Mouse (Mus musculus) brown adipose tissue, adult 24 weeks (tissue): Measurements from ENCODE around the gene Ccl1. TPM values are rescaled to one million over a fixed set of nuclear protein-coding genes. Genes with fewer than 3 reads are reported as not detected.

Source experiments
- H3K27ac ChIP-seq: fragments of 200-500 bp; replicated peaks from 2 replicates; pipeline ENCODE4 v1.5.1; 2012; ENCODE audit warnings: low read depth, mild to moderate bottlenecking, low read length
- H3K4me1 ChIP-seq: fragments of 200-500 bp; 2 replicates; pipeline ENCODE4 v1.6.1; 2012; ENCODE audit warnings: low read length, mixed read lengths; ENCODE audit not compliant: control insufficient read depth, insufficient read depth, insufficient read length
- H3K4me3 ChIP-seq: fragments of 200-500 bp; 2 replicates; pipeline ENCODE4 v1.5.1; 2012; ENCODE audit warnings: low read depth, mild to moderate bottlenecking, low read length, moderate library complexity; ENCODE audit not compliant: insufficient read depth
- polyA plus RNA-seq: library from polyadenylated mRNA; stranded (reverse); fragments of >200 nt; gene quantifications from 2 replicates; pipeline ENCODE4 v1.2.4, GENCODE M21; 2012; ENCODE audit not compliant: missing spikeins, insufficient read depth, insufficient read length

Gene Ccl1
- polyA plus RNA-seq, 1 experiment: not detected

DNA sequence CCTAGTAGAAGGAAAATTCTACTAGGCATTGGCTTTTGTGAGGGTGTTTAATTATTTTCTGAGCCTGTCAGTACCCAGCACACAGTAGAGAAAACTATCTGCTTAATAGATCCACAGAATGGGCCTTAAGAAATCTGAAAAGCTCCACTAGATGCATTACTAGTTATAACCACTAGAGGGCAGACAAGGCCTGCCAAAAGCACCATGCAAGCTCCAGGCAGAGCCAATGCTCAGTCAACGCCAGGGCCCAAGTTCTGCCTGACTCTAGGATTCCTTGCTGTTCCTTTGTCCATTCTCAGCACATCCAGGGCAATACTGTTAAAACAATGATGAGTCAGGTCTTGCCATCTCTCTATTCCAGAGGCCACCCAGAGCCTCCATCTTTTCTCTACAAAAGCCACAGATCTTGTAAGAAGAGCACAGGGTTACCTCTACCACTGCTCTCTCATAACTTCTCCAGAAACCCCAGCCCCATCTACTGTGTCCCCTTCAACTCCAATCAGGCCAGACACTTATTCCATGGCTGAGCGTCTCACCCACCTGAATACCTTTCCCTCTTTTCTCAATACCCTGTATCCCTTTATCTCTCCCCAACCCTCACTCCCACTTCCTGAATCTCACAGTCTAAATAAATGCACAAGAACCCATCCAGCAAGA lies 69.8 kb downstream of the Ccl1 start:
- no peak overlapping the region for H3K27ac ChIP-seq
- no peak overlapping the region for H3K4me3 ChIP-seq
- no peaks in the 10 kb centered on the region for H3K4me1 ChIP-seq

DNA sequence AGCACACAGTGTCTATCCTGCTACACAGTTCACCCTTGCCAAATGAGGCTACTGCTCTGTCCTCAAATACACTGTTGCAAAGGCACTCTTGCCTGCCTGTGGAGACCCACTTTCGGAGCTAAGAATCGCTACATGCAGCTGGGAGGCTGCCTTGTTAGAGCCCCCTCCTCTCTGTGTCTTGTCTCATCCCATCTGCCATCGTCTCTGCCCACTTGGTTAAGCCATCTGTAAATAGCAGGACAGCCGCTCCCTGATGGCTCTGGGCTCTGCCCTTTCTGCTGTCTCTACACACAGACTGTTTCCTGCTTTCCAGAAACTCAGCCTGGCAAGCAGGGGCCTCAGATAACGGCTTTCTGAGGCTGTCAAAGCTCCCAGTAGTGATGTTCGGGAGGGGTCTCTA lies 71.5 kb downstream of the Ccl1 start:
- Histone ChIP-seq H3K4me1 (no peaks in the 10 kb centered on the region), H3K4me3 (no peak overlapping the region), H3K27ac (no peak overlapping the region)

DNA sequence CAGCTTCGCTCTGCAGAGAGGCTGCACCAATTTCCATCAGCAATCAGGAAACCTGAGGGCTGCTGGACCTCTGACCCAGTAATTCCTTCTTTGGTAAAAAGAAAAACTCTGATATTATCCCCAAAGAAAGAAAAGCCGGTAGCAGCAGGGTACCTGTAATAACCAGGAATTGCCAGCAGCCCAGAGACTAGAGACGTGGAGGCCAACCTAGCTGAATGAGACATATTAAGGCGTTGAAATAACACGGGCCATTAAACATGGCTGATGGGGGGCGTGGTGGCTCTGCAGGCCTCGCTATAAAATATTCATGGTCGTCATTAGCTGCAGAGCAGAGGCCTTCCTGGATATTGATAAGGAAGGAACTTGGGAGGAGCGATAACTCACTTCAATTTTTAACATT lies 78.5 kb downstream of the Ccl1 start:
- H3K27ac ChIP-seq: no peak overlapping the region
- no peak overlapping the region for H3K4me3 ChIP-seq
- no peaks in the 10 kb centered on the region for H3K4me1 ChIP-seq

DNA sequence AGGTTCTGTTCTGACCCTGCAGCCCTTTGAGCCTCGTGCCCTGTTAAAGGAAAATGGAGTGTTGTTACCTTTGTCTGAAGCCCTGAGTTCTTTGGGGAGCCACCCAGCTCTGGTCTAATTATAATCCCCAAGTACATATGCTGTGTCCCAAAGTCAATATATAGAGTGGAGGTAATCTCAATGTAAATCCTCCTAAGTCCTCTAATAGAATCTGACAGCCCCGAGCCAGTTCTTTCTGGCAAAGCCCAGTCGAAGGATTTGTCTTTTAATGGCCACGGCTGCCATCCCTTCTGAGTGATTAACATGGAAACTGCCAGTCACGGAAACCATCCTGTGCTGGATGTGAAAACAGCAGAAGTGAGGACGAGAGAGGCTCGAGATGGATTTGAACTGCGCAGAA lies 79.6 kb downstream of the Ccl1 start:
- H3K4me1 ChIP-seq: no peaks in the 10 kb centered on the region
- H3K27ac ChIP-seq: no peak overlapping the region
- no peak overlapping the region for H3K4me3 ChIP-seq

DNA sequence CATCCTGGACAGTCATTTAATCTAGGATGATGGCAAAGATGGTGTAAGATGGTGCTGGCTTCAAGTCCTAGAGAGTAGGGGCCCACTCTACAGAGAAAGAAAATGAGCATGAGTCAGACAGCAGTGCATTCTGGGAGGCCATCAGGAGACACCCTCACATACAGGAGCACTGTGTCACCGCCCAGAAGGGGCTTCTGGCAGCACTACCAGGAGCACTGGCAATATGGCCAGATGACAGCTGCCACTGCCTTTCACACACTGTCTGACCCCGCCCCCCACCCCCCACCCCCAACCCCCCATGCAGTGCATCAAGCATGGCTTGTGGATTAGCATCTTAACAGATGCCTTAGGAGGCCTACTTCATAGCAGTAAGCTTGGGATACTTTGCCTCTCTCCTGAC lies 89.0 kb downstream of the Ccl1 start:
- H3K4me3 ChIP-seq: no peak overlapping the region
- no peak overlapping the region for H3K27ac ChIP-seq
- no peaks in the 10 kb centered on the region for H3K4me1 ChIP-seq

DNA sequence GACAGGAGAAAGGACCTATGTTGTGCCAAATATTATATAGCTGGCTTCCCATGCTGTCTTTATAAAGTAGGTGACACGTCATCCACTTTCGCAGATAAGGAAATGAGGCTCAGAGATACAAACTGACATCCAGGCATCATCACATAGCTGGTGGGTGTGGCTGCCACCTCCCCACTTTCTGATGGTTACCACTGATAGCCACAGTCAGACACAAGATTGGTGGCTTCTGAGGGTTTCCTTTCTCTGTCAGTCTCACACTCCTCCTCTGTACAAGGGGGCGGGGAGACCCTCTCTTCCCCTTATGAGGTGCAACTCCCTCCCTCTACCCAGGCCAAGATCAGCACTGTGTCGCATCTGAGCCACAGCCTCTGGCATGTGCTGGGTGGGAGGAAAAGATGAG lies 91.1 kb downstream of the Ccl1 start:
- H3K4me1 ChIP-seq: no peaks in the 10 kb centered on the region
- H3K4me3 ChIP-seq: no peak overlapping the region
- no peak overlapping the region for H3K27ac ChIP-seq

DNA sequence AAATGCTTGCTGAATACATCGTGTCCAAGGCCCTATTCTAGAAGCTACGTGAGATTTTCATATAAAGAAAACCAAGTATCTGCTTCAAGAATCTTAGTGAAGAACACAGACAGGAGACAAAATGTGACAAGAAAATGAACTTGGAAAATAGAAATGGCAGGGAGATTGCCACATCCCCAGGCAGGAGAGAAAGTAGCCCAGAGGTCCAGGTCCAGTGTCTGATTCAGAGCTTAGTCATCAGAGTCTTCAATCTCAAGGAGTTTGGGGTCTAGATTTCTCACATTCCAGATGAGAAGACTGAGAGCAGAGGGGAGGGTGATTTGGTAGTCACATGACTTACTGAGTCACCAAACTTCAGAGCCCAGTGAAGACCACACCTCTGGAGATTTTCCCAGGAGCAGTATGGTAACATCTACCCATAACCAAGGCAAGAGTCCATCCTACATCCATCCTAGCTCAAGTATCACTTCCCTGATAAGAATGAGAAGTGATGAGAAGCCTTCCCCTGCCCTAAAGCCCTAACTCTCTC lies 98.5 kb downstream of the Ccl1 start:
- no peaks in the 10 kb centered on the region for H3K4me1 ChIP-seq
- no peak overlapping the region for H3K27ac ChIP-seq
- H3K4me3 ChIP-seq: no peak overlapping the region

DNA sequence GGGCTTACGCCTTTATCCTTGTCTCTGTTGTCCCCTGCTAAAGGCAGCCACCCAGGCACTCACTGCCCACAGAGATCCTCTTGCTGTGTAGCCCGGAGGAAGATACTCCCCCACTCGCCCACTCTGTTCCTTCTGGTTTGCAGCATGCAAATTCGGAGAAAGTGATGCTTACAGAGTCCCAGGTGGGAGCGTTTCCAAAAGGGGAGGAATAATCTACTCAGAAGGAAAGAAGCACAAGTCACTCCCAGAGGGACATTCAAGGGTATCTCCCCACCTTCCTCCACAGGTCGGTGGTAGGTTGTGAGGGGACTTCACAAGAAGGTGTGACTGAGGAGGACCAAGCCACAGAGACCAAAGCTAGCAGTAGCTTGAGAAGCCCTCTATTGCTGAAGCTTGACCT lies 100.3 kb downstream of the Ccl1 start:
- Histone ChIP-seq H3K4me3 (no peak overlapping the region), H3K27ac (no peak overlapping the region), H3K4me1 (no peaks in the 10 kb centered on the region)

DNA sequence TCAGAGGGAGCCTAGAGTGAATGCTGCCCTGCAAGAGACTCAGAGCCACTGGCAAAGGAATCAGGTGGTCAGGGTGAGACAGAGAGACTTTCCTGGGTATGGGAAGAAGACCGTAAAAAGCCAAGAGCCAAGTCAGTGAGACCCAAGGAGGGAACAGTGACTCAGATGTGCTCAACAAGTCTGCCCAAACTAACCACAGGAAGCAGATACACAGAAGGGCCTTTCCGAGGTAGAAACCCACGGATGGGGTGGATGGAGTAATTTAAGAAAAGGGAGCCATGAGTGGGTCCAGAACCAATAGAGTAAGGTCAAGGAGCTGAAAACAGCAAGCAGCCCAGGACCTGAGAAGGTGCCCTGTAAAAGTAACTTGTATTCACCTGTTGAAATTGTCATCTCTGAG lies 101.8 kb downstream of the Ccl1 start:
- H3K27ac ChIP-seq: no peak overlapping the region
- no peaks in the 10 kb centered on the region for H3K4me1 ChIP-seq
- no peak overlapping the region for H3K4me3 ChIP-seq

DNA sequence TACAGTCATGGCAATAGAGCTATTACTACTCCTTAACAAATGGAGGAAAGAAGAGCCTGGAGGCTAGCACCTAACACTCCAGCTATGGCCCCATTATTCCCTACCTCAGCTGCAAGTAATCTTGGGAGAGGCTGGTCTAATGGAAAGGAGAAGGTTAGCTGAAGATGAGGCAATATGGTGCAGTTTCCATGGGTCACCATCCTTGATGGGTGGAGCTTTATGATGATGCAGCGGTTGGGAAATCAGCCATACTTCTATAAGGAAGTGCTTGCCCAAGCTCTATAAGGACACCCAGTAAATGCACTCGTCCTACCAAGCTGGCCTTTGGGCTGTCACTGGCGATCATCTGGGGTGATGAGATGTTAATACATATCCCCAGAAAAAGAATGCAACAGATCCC lies 107.7 kb downstream of the Ccl1 start:
- no peak overlapping the region for H3K27ac ChIP-seq
- H3K4me1 ChIP-seq: no peaks in the 10 kb centered on the region

DNA sequence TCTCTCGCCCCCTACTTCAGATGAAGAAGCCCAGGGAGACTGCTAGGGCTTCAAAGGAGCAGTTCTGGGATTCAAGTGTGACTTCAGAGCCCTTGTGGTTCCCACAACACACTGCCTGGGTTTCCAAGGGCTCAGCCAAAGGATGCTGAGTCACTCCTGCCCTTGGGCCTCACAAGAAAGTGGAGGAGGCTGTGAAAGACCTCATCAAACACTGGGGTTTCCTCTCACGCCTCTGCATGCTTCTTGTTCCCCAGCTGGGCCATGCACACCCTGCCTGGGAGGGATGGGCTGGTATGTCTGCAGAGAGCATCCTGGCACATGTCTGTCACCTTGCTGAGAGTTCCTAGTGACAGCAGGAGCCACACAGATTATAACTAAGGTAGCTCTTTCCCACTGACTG lies 110.5 kb downstream of the Ccl1 start:
- H3K4me1 ChIP-seq: no peaks in the 10 kb centered on the region
- H3K27ac ChIP-seq: no peak overlapping the region
- H3K4me3 ChIP-seq: no peak overlapping the region

More for the DNA sequence above, 107.7 kb downstream of the Ccl1 start:
- H3K4me3 ChIP-seq: no peak overlapping the region

DNA sequence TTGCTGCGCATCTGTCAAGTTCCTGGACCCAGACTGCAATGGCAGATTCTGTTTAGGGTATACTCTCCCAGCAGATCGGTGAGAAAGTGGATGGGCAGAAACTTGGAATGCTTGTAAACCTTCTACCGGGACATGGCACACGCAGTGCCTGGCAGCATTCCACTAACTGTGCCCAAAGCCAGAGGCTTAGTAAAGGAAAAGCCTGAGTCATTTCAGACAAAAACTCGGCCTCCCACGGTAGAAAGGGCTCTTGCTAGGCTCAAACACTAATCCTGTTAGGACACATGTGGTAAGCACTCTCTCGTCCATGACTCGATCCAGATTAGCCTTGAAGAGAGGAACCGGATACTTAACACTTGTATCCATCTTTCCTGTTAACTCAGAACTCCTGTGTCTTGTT lies 111.7 kb downstream of the Ccl1 start:
- Histone ChIP-seq H3K4me1 (no peaks in the 10 kb centered on the region), H3K4me3 (no peak overlapping the region), H3K27ac (no peak overlapping the region)

DNA sequence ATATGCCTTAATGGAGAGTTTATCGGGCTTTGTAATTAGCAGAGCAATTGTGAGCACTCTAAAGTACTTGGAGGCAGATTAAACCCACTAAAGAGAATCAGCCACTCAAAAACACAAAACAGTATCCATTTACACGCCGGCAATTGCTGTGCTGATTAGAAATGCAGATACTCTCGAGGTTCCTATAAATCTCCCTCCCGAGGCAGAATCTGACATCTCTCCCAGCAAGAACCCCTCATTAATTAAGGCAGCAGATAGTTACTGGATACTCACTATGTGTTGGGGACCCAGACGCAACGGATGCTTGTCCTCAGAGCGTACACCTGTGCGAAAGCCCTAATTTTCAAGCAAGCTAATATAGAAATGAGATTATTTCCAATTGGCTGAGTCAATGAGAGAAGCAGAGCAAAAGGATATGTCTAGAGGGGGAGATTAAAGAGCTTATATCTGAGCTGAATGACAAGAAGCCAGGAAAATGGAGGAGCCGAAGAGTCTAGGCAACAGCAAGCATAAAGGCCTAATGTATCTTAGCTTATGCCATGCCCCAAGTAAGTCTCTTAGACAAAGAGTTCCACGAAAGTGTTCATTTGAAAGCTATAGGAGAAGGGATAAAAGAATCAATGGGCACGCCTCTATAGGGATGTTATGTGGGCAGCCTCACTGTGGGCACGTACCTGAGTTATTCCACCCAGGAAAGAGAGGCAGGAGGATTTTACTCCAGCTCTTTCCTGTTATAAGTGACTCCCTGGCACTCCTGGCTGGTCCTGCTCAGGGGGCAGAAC lies 115.5 kb downstream of the Ccl1 start:
- Histone ChIP-seq H3K27ac (no peak overlapping the region), H3K4me3 (no peak overlapping the region), H3K4me1 (no peaks in the 10 kb centered on the region)

DNA sequence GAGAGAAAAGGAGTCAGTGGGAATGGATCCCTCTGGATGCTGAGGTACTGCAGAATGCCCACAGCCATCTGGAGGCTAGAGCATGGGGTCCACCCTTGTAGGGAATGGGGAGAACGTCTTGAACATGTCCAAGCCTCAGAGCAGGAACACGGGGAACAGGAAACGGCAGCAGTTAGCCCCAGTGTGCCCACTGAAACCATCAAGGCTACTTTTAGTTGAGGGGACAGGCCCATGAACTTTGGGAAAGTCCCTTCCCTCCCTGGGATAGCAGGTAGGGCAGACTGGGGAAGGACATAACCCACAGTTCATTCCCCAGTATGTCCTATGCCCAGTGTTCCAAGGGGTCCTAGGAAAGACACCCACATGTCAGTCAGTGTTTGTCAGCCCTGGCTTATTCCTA lies 119.8 kb downstream of the Ccl1 start:
- Histone ChIP-seq H3K4me3 (no peak overlapping the region), H3K27ac (no peak overlapping the region), H3K4me1 (no peaks in the 10 kb centered on the region)

DNA sequence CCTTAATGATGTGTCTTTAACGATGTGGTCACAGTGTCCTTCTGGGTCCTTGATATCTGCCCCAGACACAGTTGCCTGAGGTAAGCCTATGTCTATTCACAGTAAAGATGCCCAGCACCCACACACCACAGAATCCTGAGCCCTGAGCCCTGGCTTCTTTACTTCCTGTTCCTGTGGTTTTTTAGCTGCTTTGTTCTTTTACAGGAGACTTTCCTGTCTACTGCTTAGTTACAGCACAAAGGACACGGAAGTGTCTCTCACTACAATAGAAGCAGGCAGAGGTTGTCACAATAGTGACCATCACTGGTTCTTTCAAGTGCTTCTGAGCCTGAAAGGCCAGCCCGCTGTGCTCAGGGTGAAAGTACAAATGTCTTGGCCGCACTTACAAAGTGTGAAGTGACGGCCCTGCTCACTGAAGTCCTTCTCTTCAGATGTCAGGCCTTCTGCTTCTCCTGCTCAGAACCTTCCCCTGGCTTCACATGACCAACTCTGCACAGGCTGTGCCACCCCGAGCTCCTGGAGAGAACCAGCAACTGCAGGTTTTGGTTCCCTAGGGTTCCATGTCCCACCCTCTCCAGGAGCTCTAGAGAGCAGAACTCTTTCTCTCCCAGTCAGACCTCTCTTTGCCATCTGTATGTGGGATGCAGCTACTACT lies 122.1 kb downstream of the Ccl1 start:
- Histone ChIP-seq H3K4me3 (no peak overlapping the region), H3K27ac (no peak overlapping the region), H3K4me1 (no peaks in the 10 kb centered on the region)
